Comparison of ENCODE assay signal across 16 mouse cellular contexts in the genomic region with DNA sequence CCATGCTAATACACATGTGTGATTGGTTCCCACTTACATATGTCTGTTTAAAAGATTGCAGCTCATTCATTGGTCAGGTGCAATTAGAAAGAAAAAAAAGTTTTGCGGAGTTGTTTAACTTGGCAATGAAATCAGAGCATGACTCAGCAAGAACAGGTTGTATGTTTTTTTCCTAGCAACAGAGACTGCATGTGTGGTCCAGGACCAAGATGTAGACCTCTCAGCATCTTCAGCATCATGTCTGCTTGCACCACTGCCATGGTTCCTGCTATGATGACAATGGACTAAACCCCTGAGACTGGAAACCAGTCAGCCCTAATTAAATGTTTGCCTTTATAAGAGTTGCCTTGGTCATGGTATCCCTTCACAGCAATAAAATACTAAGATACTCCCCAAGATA.
"Had no signal": no experiment of that assay in that cellular context is flagged by ENCODE, and none has a peak within 500 bp of the region (broad histone marks: within the 10 kb centered on the region; RNA-seq: fewer than 3 reads in every experiment).

No protein-coding gene starts in this region.

- DNase-seq: liver, embryonic 13.5 days; liver, postnatal 0 days; lung, adult 2 months; lung, postnatal 14 days; lung, postnatal 36 days; retina, postnatal 1 day; right cerebral cortex, adult 18-20 months; right cerebral cortex, postnatal 25 days; right cerebral cortex, postnatal 4 days; spleen, adult 18-20 months; thymus, adult 18-20 months; thymus, postnatal 14 days; thymus, postnatal 36 days had no signal

- ATAC-seq: liver, postnatal 0 days; lung, postnatal 0 days; midbrain, embryonic 13.5 days; midbrain, embryonic 15.5 days had no signal
